Mouse (Mus musculus) c-Kit-positive CD71-negative TER-119-negative erythroid progenitor cells, embryonic 14.5 days (primary cell): ENCODE data around the gene Dtnbp1.

Experiments
- DNase-seq: peaks from one replicate; pipeline ENCODE4 v3.0.0-alpha.2; 2013; ENCODE audit warnings: low read depth

Dtnbp1 gene

DNA sequence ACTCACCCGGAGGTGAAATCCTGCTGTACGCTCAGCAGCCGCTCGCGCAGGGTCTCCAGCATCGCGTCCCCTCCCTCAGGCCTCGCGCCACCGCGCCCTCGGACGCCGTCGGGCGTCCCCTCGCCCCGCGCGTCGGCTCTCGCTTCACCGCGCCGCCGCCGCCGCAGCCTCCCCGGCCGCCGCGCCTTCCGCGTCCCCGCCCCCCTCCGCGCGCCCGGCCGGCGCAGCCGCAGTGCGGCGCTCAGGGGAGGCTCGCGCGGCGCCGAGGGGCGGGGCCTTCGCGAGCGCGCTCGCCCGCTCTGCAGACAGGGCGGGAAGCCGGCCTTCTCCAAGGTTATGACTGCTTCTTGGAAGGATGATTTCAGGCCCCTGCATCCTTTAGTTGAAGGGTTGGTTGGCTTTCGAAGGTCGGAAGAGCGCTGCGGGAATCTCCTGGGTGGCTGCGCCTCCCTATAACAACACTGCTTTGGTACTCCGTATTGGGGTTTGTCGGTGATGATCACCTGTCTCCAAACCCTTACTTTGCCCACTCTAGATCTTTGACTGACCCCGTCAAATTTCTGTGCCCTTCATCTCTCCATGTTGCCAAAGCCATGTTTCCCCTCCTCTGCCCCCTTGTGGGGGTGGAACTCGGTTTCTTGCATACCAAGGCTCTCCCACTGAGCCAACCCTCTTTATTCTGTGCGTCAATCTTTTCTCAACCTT, at the start of gene Dtnbp1:
TSS of gene Dtnbp1 (minus strand) at position 237 of the 705 bp plus-strand sequence.
- DNase-seq, result peak; percentile 46

DNA sequence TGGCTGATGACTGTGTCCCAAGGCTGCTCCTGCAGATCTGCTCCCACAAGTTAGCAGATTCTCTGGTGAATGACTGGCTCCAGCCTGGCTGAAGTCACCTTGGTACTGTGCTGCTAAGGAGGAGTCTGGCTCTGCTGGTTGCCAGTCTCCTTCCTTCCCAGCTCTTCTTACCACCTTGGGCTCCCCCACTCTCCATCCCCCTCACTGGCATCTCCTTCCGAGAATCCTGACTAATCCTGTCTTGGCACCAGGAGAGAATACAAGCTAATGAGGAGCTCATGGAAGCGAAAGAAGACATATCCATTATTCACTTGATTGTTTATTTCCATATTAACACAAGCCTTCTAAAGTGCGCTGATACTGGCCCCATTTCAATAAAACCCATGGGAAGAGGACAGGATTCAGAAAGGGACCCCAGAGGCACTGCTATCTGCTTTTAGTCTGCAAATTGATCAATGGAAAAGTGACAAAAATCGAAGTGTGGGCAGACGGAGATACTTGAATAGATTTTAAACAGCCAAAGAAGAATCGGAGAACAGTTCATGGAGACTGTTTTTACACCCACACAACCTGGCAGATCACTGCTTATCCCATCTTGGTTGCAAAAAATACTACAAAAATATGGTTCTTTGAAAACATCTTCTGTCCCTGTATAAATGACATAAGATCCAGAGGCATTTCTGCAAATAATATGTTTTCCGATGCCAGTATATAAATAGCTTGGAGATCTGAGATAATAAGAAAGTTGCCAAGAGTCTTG, 47.5 kb upstream of the Dtnbp1 start:
- no peak for DNase-seq

DNA sequence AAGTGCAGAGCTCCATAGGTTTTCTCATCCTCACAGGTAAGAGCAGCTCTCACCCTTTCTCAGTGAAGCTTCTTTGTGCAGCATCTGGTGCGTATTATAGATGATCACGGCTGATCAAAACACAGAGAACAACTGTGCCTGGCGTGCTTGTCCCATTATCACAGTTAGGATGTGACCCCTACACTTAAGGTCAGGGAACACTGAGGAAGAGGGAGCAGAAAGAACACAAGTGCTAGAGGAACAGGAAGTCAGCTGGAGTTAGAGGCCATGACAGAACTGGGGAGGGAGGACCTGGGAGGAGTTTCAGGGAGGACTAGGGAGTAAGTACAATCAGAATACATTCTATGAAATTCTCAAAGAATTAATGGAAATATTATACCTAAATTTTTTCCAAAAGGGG, 41.5 kb upstream of the Dtnbp1 start:
- DNase-seq, result no peak

DNA sequence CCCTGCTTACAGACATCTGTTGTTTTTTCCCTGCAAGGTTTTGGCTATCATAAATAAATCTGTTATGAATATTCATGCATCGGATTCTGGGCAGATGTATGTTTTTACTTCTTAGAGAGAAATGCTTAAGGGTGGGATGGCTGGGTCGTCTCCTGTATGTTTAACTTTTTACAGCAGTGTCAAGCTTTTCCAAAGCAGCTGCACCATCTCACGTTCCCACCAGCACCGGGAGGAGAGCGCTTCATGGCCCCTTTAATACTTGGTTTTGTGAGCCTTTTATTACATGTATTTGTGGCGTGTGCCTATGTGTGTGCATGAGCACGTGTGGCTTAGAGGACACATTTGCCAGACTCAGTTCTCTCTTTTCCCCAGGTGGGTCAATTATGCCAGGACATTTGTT, 38.8 kb upstream of the Dtnbp1 start:
- no peak for DNase-seq

GRCm38 (mm10) chr13:45040195-45040594, 38.2 kb upstream of the Dtnbp1 start:
- no peak for DNase-seq

DNA sequence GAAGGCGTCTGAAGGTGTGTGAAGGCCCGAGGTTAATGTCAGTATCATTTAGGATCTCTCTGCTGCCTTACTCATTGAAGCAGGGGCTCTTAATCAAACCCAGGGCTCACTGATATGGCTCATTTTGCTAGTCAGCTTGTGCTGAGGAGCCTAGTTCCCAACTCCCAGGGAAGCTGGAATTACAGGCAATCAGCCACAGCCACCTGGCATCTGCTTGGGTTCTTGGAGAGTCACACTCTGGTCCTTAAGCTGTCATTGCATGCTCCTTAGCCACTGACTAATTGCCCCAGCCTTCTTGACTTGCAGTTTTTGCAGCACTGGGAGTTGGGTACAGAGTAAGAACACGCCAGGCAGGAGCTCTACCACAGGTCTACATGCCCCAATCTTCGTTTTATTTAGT, 34.5 kb upstream of the Dtnbp1 start:
- DNase-seq, result no peak

GRCm38 (mm10) chr13:45034759-45035158, 32.8 kb upstream of the Dtnbp1 start:
- DNase-seq, result no peak

- DNase-seq, result no peak
Observed at GRCm38 (mm10) chr13:45033360-45033759, 31.4 kb upstream of the Dtnbp1 start.

- no peak for DNase-seq
Observed at GRCm38 (mm10) chr13:45032484-45032883, 30.5 kb upstream of the Dtnbp1 start.

DNA sequence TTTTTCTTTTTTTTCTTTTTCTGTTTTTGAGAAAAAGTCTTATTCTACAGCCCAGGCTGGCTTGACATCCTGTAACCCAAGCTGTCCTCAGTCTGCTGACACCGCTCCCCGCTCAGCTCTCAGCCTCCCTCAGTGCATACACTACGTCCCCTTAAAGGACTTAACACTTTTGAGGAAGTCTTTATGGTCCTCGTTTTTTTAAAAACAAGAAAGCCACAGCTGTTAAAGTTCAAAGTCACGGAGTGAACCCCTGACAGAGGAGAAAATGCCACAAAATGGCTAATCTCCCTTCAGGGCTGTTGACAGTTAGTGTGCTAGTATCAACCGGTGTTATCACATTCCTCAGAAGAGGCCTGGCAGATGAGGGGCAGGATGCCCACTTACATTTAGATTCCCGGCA, 29.8 kb upstream of the Dtnbp1 start:
- DNase-seq, result no peak

DNA sequence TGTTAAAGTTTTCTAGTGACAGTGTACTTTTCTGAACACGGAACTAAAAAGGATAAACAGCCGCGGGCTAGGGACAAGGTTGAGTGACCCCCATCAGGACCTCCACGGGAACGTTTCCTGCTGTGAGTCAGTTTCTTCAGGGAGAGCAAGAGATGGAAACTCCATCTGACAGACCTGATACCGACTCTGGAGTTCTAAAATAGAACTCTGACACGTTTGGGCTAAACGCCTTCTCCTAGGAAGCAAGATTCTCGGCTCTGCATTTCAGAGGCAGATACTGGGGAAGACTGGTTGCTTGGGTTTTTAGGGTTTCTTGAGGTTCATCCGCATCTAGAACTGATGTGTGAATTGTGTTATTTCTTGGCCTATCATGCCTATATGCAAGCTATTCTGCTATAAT, 29.4 kb upstream of the Dtnbp1 start:
- DNase-seq, result no peak

DNA sequence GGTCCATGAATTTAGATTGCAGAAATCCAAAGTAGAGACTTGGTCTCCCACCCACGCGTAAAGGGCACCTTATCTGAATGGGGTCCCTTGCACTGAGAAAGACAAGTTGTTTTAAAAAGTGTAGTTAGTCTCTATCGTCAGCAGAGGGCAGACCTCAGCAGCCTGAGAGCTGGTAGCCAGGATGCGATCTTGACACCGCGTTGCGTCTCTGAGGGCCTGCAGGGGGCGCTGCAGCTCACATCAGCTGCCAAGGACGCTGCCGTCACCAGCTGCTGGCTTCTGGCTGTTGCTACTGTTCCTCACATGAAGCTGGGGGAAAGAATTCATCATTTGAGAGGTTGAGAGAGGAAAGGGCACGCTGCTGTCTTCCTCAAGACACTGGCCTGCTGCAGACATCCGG, 28.9 kb upstream of the Dtnbp1 start:
- DNase-seq, result peak; percentile 92

DNA sequence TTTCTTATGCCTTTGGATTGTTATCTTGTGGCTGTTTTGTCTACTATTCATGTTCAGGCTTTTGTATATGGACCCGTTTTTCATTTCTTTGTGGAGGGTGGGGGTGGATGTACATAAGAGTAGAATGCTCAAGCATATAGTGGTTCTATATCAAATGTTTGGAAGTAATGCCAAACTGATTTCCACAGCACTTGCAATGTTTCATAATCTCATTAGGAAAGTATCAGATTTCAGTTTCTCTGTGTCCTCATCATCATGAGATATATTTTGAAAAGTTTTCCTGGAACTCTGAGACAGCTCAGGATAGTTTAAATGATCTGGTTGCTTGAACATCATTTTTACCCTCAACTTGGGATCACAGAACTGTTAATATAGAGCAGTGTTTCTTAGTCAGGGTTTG, 27.8 kb upstream of the Dtnbp1 start:
- DNase-seq, result no peak

- no peak for DNase-seq
Observed at GRCm38 (mm10) chr13:45026291-45026690, 24.3 kb upstream of the Dtnbp1 start.

- no peak for DNase-seq
Observed at GRCm38 (mm10) chr13:45024821-45025220, 22.9 kb upstream of the Dtnbp1 start.

GRCm38 (mm10) chr13:45023356-45024150, 21.6 kb upstream of the Dtnbp1 start:
- no peak for DNase-seq

DNA sequence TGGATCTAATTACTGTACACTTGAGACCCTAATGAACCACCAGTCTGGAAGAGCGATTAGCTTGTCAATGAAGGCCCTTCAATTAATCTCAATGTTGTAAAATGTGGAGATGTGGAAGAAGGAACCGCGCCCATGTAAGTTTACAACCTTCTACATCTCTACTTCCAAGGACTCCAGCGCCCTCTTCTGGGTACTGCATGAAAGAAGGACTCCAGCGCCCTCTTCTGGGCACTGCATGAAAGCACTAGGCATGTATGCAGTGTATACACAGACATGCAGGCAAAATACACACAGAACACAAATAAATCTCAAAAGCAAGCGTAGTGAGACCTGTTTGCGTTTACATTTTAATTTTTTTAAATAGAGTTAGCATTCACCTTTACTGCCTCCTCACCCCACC, 6.2 kb upstream of the Dtnbp1 start:
- DNase-seq, result peak; percentile 46

DNA sequence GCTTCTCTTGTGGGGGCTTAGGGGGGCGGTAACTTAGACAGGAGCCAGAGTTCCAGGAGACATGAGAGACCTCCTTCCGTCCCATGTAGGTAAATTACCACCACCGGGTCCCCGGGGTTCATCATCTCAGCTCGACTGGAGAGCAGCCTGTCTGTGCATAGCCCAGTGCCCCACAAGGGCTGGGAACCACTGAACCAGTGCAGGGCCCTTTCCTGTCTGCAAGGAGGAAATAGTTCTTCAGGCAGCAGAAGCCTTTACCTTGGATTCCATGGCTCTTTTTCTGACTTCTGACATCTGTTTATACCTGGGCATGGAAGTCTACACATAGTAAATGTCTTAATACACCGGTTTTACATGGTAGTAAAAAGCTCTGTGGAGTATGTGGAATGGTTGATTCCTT, 5.8 kb upstream of the Dtnbp1 start:
- DNase-seq, result no peak

DNA sequence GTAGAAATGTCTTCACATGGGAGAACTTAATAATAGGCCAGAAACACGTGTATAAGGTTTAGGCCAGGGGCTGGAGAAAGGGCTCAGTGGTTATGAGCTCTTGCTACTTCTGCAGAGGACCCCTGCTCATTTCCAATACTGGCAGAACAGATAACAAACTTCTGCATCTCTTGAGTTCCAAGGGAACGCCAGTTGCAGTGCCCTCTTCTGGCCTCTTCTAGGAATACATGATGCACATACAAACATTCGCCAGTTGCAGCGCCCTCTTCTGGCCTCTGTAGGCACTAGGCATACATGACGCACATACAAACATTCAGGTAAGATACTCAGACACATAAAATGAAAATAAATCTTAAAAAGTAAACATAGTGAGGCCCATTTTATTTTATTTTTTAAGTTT, 4.5 kb upstream of the Dtnbp1 start:
- DNase-seq, result peak; percentile 54

DNA sequence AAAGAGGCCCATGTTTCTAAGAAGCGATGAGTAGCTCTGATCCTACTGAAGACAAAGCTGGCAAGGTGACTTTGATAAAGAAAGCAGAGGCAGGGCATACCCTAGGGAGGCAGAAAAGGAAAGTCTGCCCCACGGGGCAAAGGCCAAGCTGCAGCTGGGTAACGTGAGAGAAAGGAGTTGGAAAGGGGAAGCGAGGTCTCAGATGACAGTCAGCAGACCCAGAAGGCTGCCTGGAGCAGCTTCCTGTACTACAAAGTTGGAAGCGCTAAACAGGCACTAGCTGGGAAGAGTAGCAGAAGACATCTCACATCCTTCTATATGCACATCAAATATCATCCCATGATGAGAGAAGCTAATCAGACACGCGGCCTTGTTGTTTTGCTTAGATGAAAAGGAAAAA, 3.9 kb upstream of the Dtnbp1 start:
- no peak for DNase-seq

DNA sequence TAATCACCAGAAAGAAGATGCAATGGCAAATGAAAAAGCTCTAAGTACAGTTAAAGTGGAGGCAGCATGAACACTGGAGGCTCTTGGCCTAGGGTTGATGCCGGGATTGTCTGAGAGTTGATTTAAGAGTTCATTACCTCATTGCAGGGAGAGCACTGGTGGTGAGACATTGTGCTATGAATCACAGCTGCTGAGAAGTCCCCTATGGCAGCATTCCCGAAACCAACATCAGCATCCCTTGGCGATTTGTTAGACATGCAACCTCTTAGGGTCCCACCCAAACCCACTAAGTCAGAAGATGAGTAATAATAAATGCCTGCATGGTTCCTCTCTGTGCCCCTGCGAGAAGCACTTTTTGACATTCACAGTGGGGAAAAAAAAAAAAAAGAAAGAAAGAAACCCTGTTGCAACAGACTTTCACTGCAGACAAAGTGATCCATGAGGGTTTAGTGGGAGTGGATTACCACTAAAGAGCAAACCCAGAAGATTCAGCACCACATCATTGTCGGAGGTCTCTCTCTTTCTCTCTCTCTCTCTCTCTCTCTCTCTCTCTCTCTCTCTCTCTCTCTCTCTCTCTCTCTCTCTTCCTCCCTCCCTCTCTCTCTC, 3.1 kb upstream of the Dtnbp1 start:
- no peak for DNase-seq

- DNase-seq, result no peak
Observed at GRCm38 (mm10) chr13:45003026-45003425, 1.1 kb upstream of the Dtnbp1 start.
